Mouse (Mus musculus): ENCODE data around the gene Zfp715.

DNA sequence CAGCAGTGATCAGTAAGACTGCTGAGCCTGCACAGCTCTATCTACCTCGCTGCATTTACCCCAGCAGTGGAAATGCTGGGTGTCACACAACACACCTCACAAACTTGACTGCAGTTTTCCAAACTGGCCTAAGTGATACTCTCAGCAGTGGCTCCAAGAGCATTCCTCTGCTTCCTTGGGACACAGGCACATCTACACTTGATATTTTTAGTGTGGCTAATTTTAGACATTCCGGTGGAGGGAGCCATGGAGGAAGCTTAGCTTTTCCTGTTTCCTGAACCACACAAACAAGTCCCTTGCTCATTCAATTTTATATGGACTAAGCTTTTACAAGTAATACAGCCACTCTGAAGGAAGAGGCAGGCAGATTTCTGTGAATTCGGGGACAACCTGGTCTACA lies 7.9 kb downstream of the Zfp715 start:
- TF ChIP-seq CTCF (IDR thresholded peaks at IDR 0.05) (peak; percentile 26; the same call in 1 of the 2 replicates), EP300 (IDR thresholded peaks at IDR 0.05) (peak; percentile 68)
